Mouse (Mus musculus) lung, adult 2 months (tissue): ENCODE measurements around the gene Miga1. TPM values are rescaled to one million over a fixed set of nuclear protein-coding genes. Genes with fewer than 3 reads are reported as not detected.

Source experiments
- DNase-seq: peaks from one replicate; pipeline ENCODE4 v3.0.0; 2022
- H3K4me1 ChIP-seq: fragments of 200-500 bp; 2 replicates; pipeline ENCODE4 v1.6.1; 2011; ENCODE audit warnings: low read length; ENCODE audit not compliant: control insufficient read depth, insufficient read depth
- H3K4me3 ChIP-seq: fragments of 200-500 bp; replicated peaks from 2 replicates; pipeline ENCODE3; 2011; ENCODE audit warnings: low read depth, mild to moderate bottlenecking, control low read depth, low read length; ENCODE audit errors: extremely low read depth
- CTCF ChIP-seq: fragments of 200-500 bp; IDR thresholded peaks from 2 replicates; pipeline ENCODE4 v1.5.1; 2011; ENCODE audit warnings: mild to moderate bottlenecking, low read length, control low read depth; ENCODE audit not compliant: insufficient read depth
- POLR2A ChIP-seq: fragments of 200-500 bp; IDR thresholded peaks from 2 replicates; pipeline ENCODE4 v1.6.1; 2011; ENCODE audit warnings: low read depth, mild to moderate bottlenecking, control low read depth, low read length, borderline replicate concordance; ENCODE audit errors: extremely low read depth
- WGBS: fragments of 180-500 bp; shearing (Covaris S2); methylation state at CpG from one replicate; pipeline ENCODE4 v1.1.7; 2018; 5-methylcytosine and 5-hydroxymethylcytosine counted together
- polyA plus RNA-seq: library from polyadenylated mRNA; depleted of rRNA; stranded (reverse); fragments of >200 nt; gene quantifications from 2 replicates; pipeline ENCODE4 v1.2.3, GENCODE M21; 2012; rRNA removed

Miga1 gene
- polyA plus RNA-seq, 1 experiment = 9.5 TPM

DNA sequence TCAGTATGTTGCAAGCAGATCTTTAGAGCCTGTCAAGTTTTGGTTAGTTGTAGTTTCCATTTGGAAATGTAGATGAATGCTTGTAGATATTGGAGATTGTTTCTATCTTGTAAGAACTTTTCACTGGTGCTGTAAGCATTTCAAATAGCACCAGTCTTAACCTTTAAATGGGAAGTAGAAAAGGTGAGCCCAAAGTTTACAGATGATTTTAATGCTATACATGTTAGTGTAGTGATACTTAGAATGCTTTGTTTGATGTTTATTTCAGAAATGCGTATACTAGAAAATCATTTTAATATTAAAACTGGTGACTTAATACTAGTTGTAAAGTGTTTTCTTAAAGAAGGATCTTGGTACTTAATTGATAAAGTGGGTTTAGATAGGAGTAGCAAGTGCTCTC, 104.4 kb downstream of the Miga1 start:
- Histone ChIP-seq H3K4me3 (no peak overlapping the region), H3K4me1 (no peaks in the 10 kb centered on the region)
- no peak for DNase-seq
- WGBS = 89% methylated on average over 1 of the region's 1 CpGs
- TF ChIP-seq POLR2A = no peak
- no peak for TF ChIP-seq CTCF

DNA sequence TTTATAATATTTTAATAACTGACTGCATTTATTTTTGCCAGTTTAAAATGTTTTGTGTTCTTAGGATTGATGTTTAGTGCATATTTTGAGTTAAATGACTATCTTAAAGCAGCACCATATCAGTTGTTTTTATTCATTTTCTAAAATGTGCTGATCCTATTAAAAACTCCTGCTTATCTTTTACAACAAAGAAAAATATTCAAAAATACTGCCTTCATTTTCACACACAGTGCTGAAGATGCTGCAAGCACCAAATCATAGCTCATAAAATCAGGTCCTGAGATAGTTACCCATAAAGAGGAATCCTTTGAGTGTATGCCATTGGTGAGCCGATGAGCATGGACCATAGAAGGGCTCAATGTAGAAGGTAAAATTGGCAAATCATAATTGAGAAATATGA, 105.0 kb downstream of the Miga1 start:
- Histone ChIP-seq H3K4me1 (no peaks in the 10 kb centered on the region), H3K4me3 (no peak overlapping the region)
- TF ChIP-seq POLR2A (no peak), CTCF (no peak)
- DNase-seq = no peak
- 87% methylated on average over 1 of the region's 1 CpGs for WGBS

DNA sequence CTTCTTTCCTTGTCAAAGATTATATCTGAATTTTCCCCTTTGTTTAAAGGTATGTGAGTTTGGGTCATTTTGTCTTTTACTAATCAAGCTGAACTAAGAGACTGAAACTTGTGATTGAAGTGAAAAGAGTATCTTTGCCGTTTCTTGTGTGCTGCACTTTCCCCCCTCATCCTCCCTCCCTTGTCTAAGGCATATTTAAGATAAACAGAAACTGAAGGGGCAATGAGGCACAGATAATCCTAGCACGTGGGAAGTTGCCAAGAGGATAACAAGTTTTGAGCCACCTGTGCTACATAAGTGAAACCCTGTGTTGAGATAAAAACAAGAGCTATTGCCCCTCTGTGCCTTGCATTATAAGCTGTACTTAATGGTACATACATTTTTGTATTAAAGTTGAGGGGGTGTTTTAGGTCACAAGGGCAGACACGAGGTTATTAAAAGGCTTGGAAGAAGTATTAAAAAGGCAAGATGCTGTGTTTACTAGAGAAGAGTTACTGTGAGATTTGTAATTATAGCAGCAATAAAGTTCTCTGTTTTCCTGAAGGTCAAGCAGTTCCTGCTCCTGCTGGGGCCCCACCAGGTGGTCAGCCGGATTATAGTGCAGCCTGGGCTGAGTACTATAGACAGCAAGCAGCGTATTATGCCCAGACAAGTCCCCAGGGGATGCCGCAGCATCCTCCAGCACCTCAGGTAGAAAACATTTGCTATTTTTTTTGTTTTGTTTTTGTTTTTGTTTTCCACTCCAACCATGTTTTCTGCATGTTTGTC, 108.7 kb downstream of the Miga1 start:
- no peaks in the 10 kb centered on the region for H3K4me1 ChIP-seq

GRCm38 (mm10) chr3:152229271-152229670, 110.9 kb downstream of the Miga1 start:
- no peak overlapping the region for H3K4me3 ChIP-seq
- WGBS = 51% methylated on average over 5 of the region's 5 CpGs
- DNase-seq = no peak
- TF ChIP-seq CTCF = no peak
- no peak for TF ChIP-seq POLR2A
- no peaks in the 10 kb centered on the region for H3K4me1 ChIP-seq

More for the DNA sequence above, 108.7 kb downstream of the Miga1 start:
- WGBS = 56% methylated on average over 6 of the region's 6 CpGs
- no peak for DNase-seq
- no peak overlapping the region for H3K4me3 ChIP-seq
- no peak for TF ChIP-seq CTCF

DNA sequence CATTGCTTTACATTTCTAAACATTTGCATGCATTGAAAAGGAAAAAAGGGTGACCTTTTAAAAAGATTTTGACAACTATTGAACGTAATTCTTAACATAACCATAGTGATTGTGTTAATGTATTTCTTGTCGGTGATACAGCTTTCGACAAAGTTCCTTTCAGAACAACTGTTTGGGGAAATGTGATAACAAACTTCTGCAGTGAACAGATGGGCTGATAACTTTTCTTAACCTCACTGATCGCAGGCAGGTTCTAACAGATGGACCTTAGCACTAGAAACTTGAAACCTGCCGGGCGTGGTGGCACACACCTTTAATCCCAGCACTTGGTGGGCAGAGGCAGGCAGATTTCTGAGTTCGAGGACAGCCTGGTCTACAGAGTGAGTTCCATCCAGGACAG, 111.4 kb downstream of the Miga1 start:
- Histone ChIP-seq H3K4me1 (no peaks in the 10 kb centered on the region), H3K4me3 (no peak overlapping the region)
- DNase-seq = no peak
- TF ChIP-seq POLR2A (no peak), CTCF (no peak)
- 88% methylated on average over 7 of the region's 7 CpGs for WGBS

- DNase-seq = no peak
- TF ChIP-seq CTCF = no peak
- TF ChIP-seq POLR2A = no peak
- Histone ChIP-seq H3K4me1 (no peaks in the 10 kb centered on the region), H3K4me3 (no peak overlapping the region)
- 87% methylated on average over 7 of the region's 7 CpGs for WGBS
Measured at GRCm38 (mm10) chr3:152225906-152226305, 114.3 kb downstream of the Miga1 start.

GRCm38 (mm10) chr3:152224918-152225317, 115.3 kb downstream of the Miga1 start:
- TF ChIP-seq POLR2A (no peak), CTCF (no peak)
- Histone ChIP-seq H3K4me1 (no peaks in the 10 kb centered on the region), H3K4me3 (no peak overlapping the region)
- DNase-seq = no peak

Other genes starting within 250 kb of the Miga1 start
- gene Gipc2, start 174.2 kb downstream of the Miga1 start, polyA plus RNA-seq = 20.1 and 36.6 TPM in 2 replicates
- gene Dnajb4, start 130.1 kb downstream of the Miga1 start, polyA plus RNA-seq = 3.8 and 8.3 TPM in 2 replicates
- 59.9 and 66.2 TPM in 2 replicates for gene Fubp1, start 130.0 kb downstream of the Miga1 start, polyA plus RNA-seq
- 0.34 and 1.1 TPM in 2 replicates for gene Nexn, start 74.1 kb downstream of the Miga1 start, polyA plus RNA-seq
- 16.3 and 26.6 TPM in 2 replicates for gene Usp33, start 6.1 kb upstream of the Miga1 start, polyA plus RNA-seq
- 13.9 and 19.7 TPM in 2 replicates for gene Zzz3, start 55.1 kb upstream of the Miga1 start, polyA plus RNA-seq